ENCODE assay signal across 24 mouse cellular contexts in the genomic region with DNA sequence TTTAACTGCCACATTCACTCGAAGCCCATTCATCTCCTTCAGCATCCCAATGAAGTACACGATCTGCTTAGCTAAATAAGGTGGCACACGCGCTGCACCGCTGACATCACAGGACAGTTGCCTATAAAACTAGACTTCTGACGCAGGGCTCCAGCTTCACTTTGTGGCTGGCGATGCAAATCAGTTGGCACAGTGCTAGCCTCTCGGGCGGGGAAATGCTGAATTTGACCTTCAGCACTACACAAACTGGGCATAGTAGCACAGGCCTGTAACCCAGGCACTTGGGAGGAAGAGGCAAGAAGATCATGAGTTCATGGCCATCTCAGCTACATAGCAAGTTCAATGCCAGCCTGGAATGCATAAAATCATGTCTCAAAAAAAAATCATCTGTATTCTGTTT. TPM values are rescaled to one million over a fixed set of nuclear protein-coding genes. Genes with fewer than 3 reads are reported as not detected.
A peak's percentile ranks its signal among the peaks of the same experiment; 100 is the strongest.
DNase-seq lines count a peak whose midpoint lies in the region; ATAC-seq and TF ChIP-seq lines count a peak whose summit lies in the region.
"Not testable (repeated sequence)": the region's sequence is repeated elsewhere in the genome, so short reads cannot be mapped to it uniquely, and the experiment has no call there.
"Had no signal": no experiment of that assay in that cellular context is flagged by ENCODE, and none has a peak within 500 bp of the region (broad histone marks: within the 10 kb centered on the region; RNA-seq: fewer than 3 reads in every experiment).

No protein-coding gene starts in this region.

- not testable (repeated sequence) for TF ChIP-seq CTCF in olfactory bulb, adult 2 months (IDR thresholded peaks at IDR 0.05; ENCODE audit: insufficient read depth, low read depth, low read length)

- ATAC-seq in frontal cortex, adult (ENCODE audit: low TSS enrichment): peak; percentile 26; the same call in 1 of the 2 replicates

- not testable (repeated sequence) for H3K4me3 ChIP-seq in olfactory bulb, adult 2 months (ENCODE audit: insufficient read depth, low read depth, low read length)

- peak overlapping the region; percentile 21; the same call in 1 of the 2 replicates for H3K27ac ChIP-seq in olfactory bulb, adult 2 months (ENCODE audit: insufficient read depth, low read depth, low read length)

- TF ChIP-seq POLR2A in olfactory bulb, adult 2 months (IDR thresholded peaks at IDR 0.05; ENCODE audit: insufficient read depth, low read depth, low read length): not testable (repeated sequence)

- WGBS in olfactory bulb, adult 2 months: 82% methylated on average over 9 of the region's 9 CpGs

- peak; percentile 47 for DNase-seq in A20 (ENCODE audit: low read depth, low spot score)
- peak; percentile 55 for DNase-seq in adrenal gland, adult 2 months
- DNase-seq in adrenal gland, postnatal 14 days: peak; percentile 25
- peak; percentile 44 for DNase-seq in gastrocnemius, postnatal 25 days
- DNase-seq in kidney, adult 18-20 months: peak; percentile 11
- peak; percentile 11 for DNase-seq in kidney, adult 9 months

- peaks cover 11% of the 10 kb centered on the region for H3K4me1 ChIP-seq in olfactory bulb, adult 2 months (ENCODE audit: control insufficient read depth, insufficient read depth, low read length)

RNA-seq across cellular contexts. Expression of a gene that starts 6.4 kb away (rescaled TPM):
- under 1 TPM; 0.31 to 0.46 TPM for total RNA-seq in adrenal gland, adult 2 months (2021)
- 0.11 and 0.16 TPM in 2 replicates for polyA plus RNA-seq in adrenal gland, adult 2 months (2012; rRNA removed)
- total RNA-seq in adrenal gland, postnatal 14 days (2021): 0.48 and 0.53 TPM in 2 replicates
- total RNA-seq in gastrocnemius, postnatal 25 days (2021): 10 to 100 TPM; 26.9 to 28.8 TPM
- not detected in 2 replicates for polyA plus RNA-seq in olfactory bulb, adult 2 months (2012; ENCODE audit: insufficient read depth, insufficient read length, low replicate concordance, missing spikeins)
- total RNA-seq: granulocyte monocyte progenitor cell, adult 5-6 weeks; hematopoietic stem cell, adult 5-6 weeks; MEL had no signal
- polyA plus RNA-seq: embryonic facial prominence, embryonic 10.5 days; erythroblast, embryonic 14.5 days had no signal

RNA-seq across cellular contexts. Expression of a gene that starts 50.3 kb away (rescaled TPM):
- total RNA-seq in adrenal gland, adult 2 months (2021): under 1 TPM in 1 of 2 experiments, not detected in 1; 0.09 TPM
- 0.10 and 0.18 TPM in 2 replicates for polyA plus RNA-seq in adrenal gland, adult 2 months (2012; rRNA removed)
- total RNA-seq in adrenal gland, postnatal 14 days (2021): not detected in 2 replicates
- total RNA-seq in gastrocnemius, postnatal 25 days (2021): not detected
- polyA plus RNA-seq in olfactory bulb, adult 2 months (2012; ENCODE audit: insufficient read depth, insufficient read length, low replicate concordance, missing spikeins): not detected in 2 replicates
- total RNA-seq: gastrocnemius, adult 8-10 months; gastrocnemius, postnatal 36 days; granulocyte monocyte progenitor cell, adult 5-6 weeks; heart, adult 8-10 months; heart, postnatal 25 days; hematopoietic stem cell, adult 5-6 weeks; MEL had no signal
- polyA plus RNA-seq: embryonic facial prominence, embryonic 13.5 days; erythroblast, embryonic 14.5 days; forebrain, embryonic 12.5 days; forebrain, embryonic 15.5 days; heart, embryonic 11.5 days; heart, postnatal 0 days; hindbrain, embryonic 12.5 days; hindbrain, embryonic 15.5 days had no signal

Comparison
In these comparisons a context has a peak if more than half of its experiments do, and no peak if none do; other contexts are left out.
1. RNA of a gene that starts 6.4 kb away (total RNA-seq): 26.9 to 28.8 TPM in gastrocnemius, postnatal 25 days; 0.48 to 0.53 TPM in adrenal gland, postnatal 14 days and 0.31 to 0.46 TPM in adrenal gland, adult 2 months; every median in the first group is over 10 times any median in the second.
2. Peak in every context shown above with its lines, with median percentiles within 50 percentile points of each other: DNase-seq.